Mouse (Mus musculus) megakaryocyte, embryonic 14.5 days (primary cell): ENCODE measurements at regions not wholly inside any gene's neighbourhood (a gene's known extent, or its start where the extent isn't known, plus 50 kb on each side); places are given as distances from the start of the nearest gene placed in this dataset.

Experiments
- H3K27me3 ChIP-seq: replicated peaks from 2 replicates; pipeline ENCODE3; 2012; ENCODE audit warnings: inconsistent platforms
- H3K36me3 ChIP-seq: replicated peaks from 2 replicates; pipeline ENCODE3; 2012; ENCODE audit warnings: low read length, inconsistent platforms, mixed read lengths
- H3K4me1 ChIP-seq: 2 replicates; pipeline ENCODE4 v1.6.1; 2012; ENCODE audit warnings: inconsistent platforms
- H3K4me3 ChIP-seq: replicated peaks from 2 replicates; pipeline ENCODE3; 2012; ENCODE audit warnings: moderate library complexity, mild to moderate bottlenecking, inconsistent platforms
- H3K9me3 ChIP-seq: 2 replicates; pipeline ENCODE4 v1.6.1; 2012; ENCODE audit warnings: inconsistent platforms
- FLI1 ChIP-seq: IDR thresholded peaks from 2 replicates; pipeline ENCODE4 v1.6.1; 2012; ENCODE audit warnings: low read length, inconsistent platforms, mixed read lengths
- GATA1 ChIP-seq: IDR thresholded peaks from 3 replicates; pipeline ENCODE4 v1.6.1; 2012; ENCODE audit warnings: mixed read lengths, low read length, inconsistent platforms, borderline replicate concordance

DNA sequence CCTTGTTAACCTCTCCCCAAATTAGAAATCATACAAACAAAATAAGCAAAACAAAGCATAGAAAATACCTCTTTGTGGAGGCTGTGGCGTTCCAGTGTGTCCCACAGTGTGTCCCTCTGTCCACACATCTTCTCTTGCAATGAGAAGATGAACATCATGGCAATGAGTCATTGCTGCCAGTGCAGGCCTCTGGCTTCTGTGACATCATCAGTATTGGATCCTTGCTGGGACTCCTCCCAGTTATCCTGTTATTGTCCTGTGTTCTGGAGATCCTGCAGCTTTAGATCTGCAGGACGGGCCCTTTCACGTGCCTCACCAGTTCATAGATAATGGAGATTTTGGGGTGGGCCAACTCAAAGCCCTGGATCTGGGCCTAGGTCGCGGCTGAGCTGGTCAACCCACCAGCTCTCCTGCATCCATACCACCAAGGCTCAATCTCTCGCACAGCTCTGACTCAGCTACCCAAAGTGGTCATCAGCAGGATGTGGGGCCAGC, 80.9 kb downstream of the Tmem212 start:
- no peaks in the 10 kb centered on the region for H3K4me1 ChIP-seq
- TF ChIP-seq FLI1 (no peak), GATA1 (no peak)
- peak overlapping the region; percentile 56 for H3K4me3 ChIP-seq
- H3K27me3 ChIP-seq: no peaks in the 10 kb centered on the region
- no peaks in the 10 kb centered on the region for H3K9me3 ChIP-seq
- no peaks in the 10 kb centered on the region for H3K36me3 ChIP-seq

DNA sequence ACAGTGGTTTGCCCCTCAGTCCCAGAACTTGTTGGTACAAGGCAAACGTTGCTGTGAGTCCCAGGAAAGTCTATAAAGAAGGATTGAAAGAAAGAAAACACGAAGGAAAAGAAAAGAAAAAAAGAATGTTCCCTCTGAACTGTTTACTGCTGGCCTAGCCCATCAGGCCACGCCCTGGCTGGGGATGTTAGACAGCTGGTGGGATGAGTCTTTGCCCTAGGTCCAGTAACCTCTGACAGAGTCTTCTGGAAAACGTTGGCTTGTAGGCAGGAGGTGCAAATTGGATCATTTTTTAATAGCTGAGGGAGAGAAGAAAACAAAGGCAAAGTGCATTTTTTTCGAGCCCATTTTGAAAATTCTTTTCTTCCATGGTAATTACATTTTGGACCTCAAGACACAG, 91.9 kb downstream of the Tmem212 start:
- H3K4me3 ChIP-seq: no peak overlapping the region
- H3K36me3 ChIP-seq: no peaks in the 10 kb centered on the region
- H3K9me3 ChIP-seq: no peaks in the 10 kb centered on the region; the same call in 1 of the 2 replicates
- H3K27me3 ChIP-seq: no peaks in the 10 kb centered on the region
- no peak for TF ChIP-seq GATA1
- no peak for TF ChIP-seq FLI1
- no peaks in the 10 kb centered on the region for H3K4me1 ChIP-seq

GRCm38 (mm10) chr3:27791633-27791951, 80.5 kb upstream of the Fndc3b start:
- Histone ChIP-seq H3K36me3 (no peaks in the 10 kb centered on the region), H3K4me3 (no peak overlapping the region), H3K9me3 (peaks cover 16% of the 10 kb centered on the region; the same call in 1 of the 2 replicates), H3K27me3 (peaks cover 42% of the 10 kb centered on the region), H3K4me1 (peaks cover 7% of the 10 kb centered on the region)
- no peak for TF ChIP-seq GATA1
- no peak for TF ChIP-seq FLI1

GRCm38 (mm10) chr3:27790932-27791632, 80.0 kb upstream of the Fndc3b start:
- Histone ChIP-seq H3K27me3 (peaks cover 44% of the 10 kb centered on the region), H3K4me3 (no peak overlapping the region), H3K36me3 (no peaks in the 10 kb centered on the region), H3K4me1 (peaks cover 7% of the 10 kb centered on the region), H3K9me3 (peaks cover 19% of the 10 kb centered on the region; the same call in 1 of the 2 replicates)
- TF ChIP-seq FLI1 (no peak), GATA1 (no peak)

DNA sequence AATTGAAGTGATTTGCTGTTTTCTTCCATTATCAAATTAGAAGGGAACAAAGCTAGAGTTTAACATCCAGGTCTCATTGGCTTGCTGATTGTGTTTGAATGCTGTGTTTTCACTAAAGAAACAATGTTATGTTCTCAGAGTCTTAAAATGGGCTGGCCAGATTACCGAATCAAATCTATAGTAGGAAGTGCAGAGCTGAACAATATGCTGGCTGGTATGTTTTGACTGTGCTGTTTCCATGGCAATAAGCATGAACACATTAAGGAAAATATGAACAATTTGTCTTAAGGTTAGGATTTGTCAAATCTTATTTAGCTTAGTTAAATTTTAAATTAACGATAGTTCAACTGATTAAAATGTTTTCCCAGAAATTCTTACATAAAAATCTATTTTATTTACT, 72.8 kb upstream of the Fndc3b start:
- Histone ChIP-seq H3K4me1 (no peaks in the 10 kb centered on the region), H3K36me3 (no peaks in the 10 kb centered on the region), H3K4me3 (no peak overlapping the region), H3K27me3 (peaks cover 12% of the 10 kb centered on the region), H3K9me3 (0 out of 2 replicates have a peak, but pooled peaks cover 3% of the 10 kb centered on the region)
- TF ChIP-seq GATA1 (no peak), FLI1 (no peak)

- Histone ChIP-seq H3K4me1 (no peaks in the 10 kb centered on the region), H3K4me3 (no peak overlapping the region), H3K36me3 (no peaks in the 10 kb centered on the region), H3K27me3 (peaks cover 9% of the 10 kb centered on the region), H3K9me3 (0 out of 2 replicates have a peak, but pooled peaks cover 3% of the 10 kb centered on the region)
- TF ChIP-seq GATA1 (no peak), FLI1 (no peak)
Observed at GRCm38 (mm10) chr3:27783476-27783875, 72.4 kb upstream of the Fndc3b start.

- Histone ChIP-seq H3K9me3 (0 out of 2 replicates have a peak, but pooled peaks cover 3% of the 10 kb centered on the region), H3K36me3 (no peaks in the 10 kb centered on the region), H3K27me3 (peaks cover 8% of the 10 kb centered on the region), H3K4me3 (no peak overlapping the region), H3K4me1 (no peaks in the 10 kb centered on the region)
- TF ChIP-seq FLI1 (no peak), GATA1 (no peak)
Observed at GRCm38 (mm10) chr3:27782056-27782765, 71.1 kb upstream of the Fndc3b start.

DNA sequence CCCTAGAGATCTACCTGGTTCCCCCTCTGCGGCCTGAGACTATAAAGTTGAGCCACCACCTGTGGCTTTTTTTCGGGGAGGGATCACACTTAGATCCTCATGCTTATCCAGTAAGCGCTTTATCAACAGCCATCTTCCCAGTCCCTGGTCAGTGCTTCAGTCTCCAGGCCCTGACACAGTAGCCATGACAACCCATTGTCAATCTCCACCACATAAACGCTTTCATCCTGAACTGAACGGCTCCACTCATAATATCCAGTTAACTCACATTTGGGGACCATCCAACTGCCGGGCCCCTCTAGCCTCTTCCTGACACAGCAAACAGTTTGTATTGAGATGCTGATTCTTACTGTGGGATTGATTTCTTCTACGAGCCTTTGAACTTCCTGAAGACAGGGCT, 68.8 kb upstream of the Fndc3b start:
- TF ChIP-seq GATA1 (no peak), FLI1 (no peak)
- peaks cover 4% of the 10 kb centered on the region; the same call in 1 of the 2 replicates for H3K9me3 ChIP-seq
- peaks cover 4% of the 10 kb centered on the region for H3K27me3 ChIP-seq
- H3K4me3 ChIP-seq: no peak overlapping the region
- H3K36me3 ChIP-seq: no peaks in the 10 kb centered on the region
- no peaks in the 10 kb centered on the region for H3K4me1 ChIP-seq

GRCm38 (mm10) chr3:27777751-27778150, 66.6 kb upstream of the Fndc3b start:
- Histone ChIP-seq H3K4me3 (no peak overlapping the region), H3K9me3 (peaks cover 8% of the 10 kb centered on the region; the same call in 1 of the 2 replicates), H3K27me3 (peaks cover 4% of the 10 kb centered on the region), H3K4me1 (no peaks in the 10 kb centered on the region), H3K36me3 (no peaks in the 10 kb centered on the region)
- TF ChIP-seq GATA1: no peak

GRCm38 (mm10) chr3:27773176-27773575, 62.1 kb upstream of the Fndc3b start:
- peaks cover 8% of the 10 kb centered on the region; the same call in 1 of the 2 replicates for H3K9me3 ChIP-seq
- TF ChIP-seq GATA1 (no peak), FLI1 (no peak)
- H3K4me1 ChIP-seq: no peaks in the 10 kb centered on the region
- H3K36me3 ChIP-seq: no peaks in the 10 kb centered on the region
- no peaks in the 10 kb centered on the region for H3K27me3 ChIP-seq
- H3K4me3 ChIP-seq: no peak overlapping the region
